Mouse (Mus musculus) lung, postnatal 4 days (tissue): ENCODE measurements at regions not wholly inside any gene's neighbourhood (a gene's known extent, or its start where the extent isn't known, plus 50 kb on each side); places are given as distances from the start of the nearest gene placed in this dataset.

ENCODE experiments used
- DNase-seq, 2 experiments: peaks; one replicate each; pipeline ENCODE4 v3.0.0; 2021

DNA sequence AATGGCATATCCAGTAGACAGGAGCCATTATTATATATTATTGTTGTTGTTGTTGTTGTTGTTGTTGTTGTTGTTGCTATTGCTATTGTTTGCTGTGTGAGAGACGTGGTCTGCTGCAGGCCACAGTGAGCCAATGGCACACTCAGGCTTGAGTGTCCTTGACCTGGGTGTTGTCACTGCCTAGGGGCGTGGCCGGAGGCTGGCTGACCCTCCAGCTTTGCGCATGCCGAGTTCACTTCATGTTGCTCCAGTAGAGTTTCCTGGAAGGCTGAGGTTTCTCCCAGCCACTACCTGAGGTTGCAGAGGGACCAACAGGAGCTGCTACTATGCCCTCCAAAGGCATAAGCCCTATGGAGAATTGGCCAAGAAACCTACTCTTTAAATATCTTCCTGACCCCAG is 83.1 kb upstream of the Csf3r start:
- no peak for DNase-seq

DNA sequence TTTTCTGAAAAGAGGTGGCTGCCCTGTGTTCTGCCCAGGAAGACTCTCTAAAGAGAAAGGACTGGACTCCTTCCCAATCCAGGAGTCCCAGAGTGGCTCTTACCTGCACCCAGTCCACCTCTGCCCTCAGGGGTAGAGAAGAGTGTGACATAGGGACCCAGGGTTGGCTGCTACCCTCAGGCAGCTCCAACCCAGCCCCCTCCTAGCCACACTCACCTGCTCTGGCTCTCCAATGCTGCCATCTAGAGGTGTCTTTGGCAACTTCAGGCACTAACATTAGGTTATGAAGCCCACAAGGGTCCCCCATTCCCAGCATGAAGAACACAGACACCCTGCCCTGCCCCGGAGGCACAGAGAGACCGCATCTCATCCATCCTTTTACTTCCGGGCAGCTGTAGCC is 82.4 kb upstream of the Csf3r start:
- no peak for DNase-seq

- no peak for DNase-seq
Measured at GRCm38 (mm10) chr4:125945062-125945461, 79.3 kb upstream of the Csf3r start.

- DNase-seq = no peak
Measured at GRCm38 (mm10) chr4:125959426-125959825, 64.9 kb upstream of the Csf3r start.

GRCm38 (mm10) chr4:125960704-125961279 is 63.6 kb upstream of the Csf3r start:
- DNase-seq = no peak

DNA sequence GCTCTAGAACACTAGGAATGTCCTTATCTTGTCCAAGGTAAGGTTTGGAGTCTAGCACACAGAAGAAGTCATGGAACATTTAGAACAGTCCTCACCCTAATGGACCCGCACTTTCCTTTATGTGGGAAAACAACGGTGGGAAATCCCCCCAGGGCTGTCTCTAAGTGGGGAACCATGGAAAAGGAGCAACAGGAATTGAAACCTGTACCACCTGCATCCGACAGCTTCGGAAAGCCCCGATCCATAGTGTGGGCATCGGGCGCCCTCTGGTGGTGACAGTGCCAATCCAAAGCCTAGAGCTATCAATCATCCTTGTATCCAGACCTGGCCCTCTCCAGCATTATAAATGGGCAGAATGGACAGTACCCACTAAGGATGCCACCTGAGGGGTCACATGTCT is 61.7 kb upstream of the Csf3r start:
- DNase-seq = peak; percentile 47 to 75
